Mouse (Mus musculus) G1E (cell line): ENCODE results near the gene Nfam1.

Experiments used
- CTCF ChIP-seq: IDR thresholded peaks from 2 replicates; pipeline ENCODE4 v1.5.1; 2012; ENCODE audit warnings: low read depth, low read length, inconsistent platforms, mixed read lengths
- GATA1 ChIP-seq: IDR thresholded peaks from 2 replicates; pipeline ENCODE4 v1.6.1; 2012; ENCODE audit warnings: borderline replicate concordance, low read length, inconsistent platforms, mixed read lengths
- GATA2 ChIP-seq: IDR thresholded peaks from 2 replicates; pipeline ENCODE4 v1.6.1; 2012; ENCODE audit warnings: low read depth, low read length, inconsistent platforms, borderline replicate concordance
- TAL1 ChIP-seq: conservative IDR thresholded peaks from 2 replicates; pipeline ENCODE4 v1.6.1; 2012; ENCODE audit warnings: low read depth, low read length, inconsistent platforms, mixed read lengths

DNA sequence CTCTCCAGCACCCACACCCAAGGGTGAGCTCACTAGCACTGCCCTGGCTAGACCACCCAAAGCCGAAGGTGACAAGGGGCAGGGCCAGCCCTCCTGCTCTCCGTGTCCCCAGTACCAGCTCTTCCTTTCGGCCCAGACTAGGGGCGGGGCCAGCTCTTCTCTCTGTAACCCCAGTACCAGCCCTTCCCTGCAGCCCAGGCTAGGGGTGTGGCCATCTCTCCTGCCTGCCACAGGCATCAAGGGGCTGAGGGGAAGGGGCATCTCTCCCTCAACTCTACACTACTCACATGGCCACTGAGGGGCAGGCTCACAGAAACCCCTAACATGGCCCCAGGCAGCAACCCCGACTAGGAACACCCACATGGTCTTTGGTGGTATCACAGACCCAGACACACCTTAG, 28.6 kb upstream of the Nfam1 start:
- no peak for TF ChIP-seq TAL1
- TF ChIP-seq CTCF = no peak
- TF ChIP-seq GATA1 = no peak
- TF ChIP-seq GATA2 = no peak
